Mouse (Mus musculus) ES-E14 (cell line): ENCODE measurements around the gene Mpzl3.
A peak's percentile ranks its signal among the peaks of the same experiment; 100 is the strongest.

Experiments used
- CHD2 ChIP-seq: IDR thresholded peaks from 2 replicates; pipeline ENCODE4 v1.6.1; 2014; ENCODE audit warnings: mild to moderate bottlenecking, low read depth, low read length, inconsistent platforms
- HCFC1 ChIP-seq: IDR thresholded peaks from 2 replicates; pipeline ENCODE4 v1.6.1; 2012; ENCODE audit warnings: low read length, inconsistent platforms, borderline replicate concordance; ENCODE audit not compliant: insufficient read depth
- ZC3H11A ChIP-seq: IDR thresholded peaks from 2 replicates; pipeline ENCODE4 v1.6.1; 2012; ENCODE audit warnings: low read depth, mild to moderate bottlenecking, inconsistent platforms, low read length, borderline replicate concordance
- ZNF384 ChIP-seq: IDR thresholded peaks from 2 replicates; pipeline ENCODE4 v1.6.1; 2012; ENCODE audit warnings: low read depth, low read length, inconsistent platforms

GRCm38 (mm10) chr9:45055082-45055713 lies at the start of gene Mpzl3:
- no peak for TF ChIP-seq ZC3H11A
- TF ChIP-seq ZNF384: peak; percentile 97
- TF ChIP-seq HCFC1: peak; percentile 78
- no peak for TF ChIP-seq CHD2
